Mouse (Mus musculus) ES-E14 (cell line): ENCODE results near the gene Eif4b.

Experiments
- CHD2 ChIP-seq: IDR thresholded peaks from 2 replicates; pipeline ENCODE4 v1.6.1; 2014; ENCODE audit warnings: mild to moderate bottlenecking, low read depth, low read length, inconsistent platforms
- MAFK ChIP-seq: IDR thresholded peaks from 2 replicates; pipeline ENCODE4 v1.6.1; 2014; ENCODE audit warnings: mild to moderate bottlenecking, low read depth, low read length, inconsistent platforms; ENCODE audit not compliant: insufficient read depth
- ZC3H11A ChIP-seq: IDR thresholded peaks from 2 replicates; pipeline ENCODE4 v1.6.1; 2012; ENCODE audit warnings: low read depth, mild to moderate bottlenecking, inconsistent platforms, low read length, borderline replicate concordance
- ZNF384 ChIP-seq: IDR thresholded peaks from 2 replicates; pipeline ENCODE4 v1.6.1; 2012; ENCODE audit warnings: low read depth, low read length, inconsistent platforms

DNA sequence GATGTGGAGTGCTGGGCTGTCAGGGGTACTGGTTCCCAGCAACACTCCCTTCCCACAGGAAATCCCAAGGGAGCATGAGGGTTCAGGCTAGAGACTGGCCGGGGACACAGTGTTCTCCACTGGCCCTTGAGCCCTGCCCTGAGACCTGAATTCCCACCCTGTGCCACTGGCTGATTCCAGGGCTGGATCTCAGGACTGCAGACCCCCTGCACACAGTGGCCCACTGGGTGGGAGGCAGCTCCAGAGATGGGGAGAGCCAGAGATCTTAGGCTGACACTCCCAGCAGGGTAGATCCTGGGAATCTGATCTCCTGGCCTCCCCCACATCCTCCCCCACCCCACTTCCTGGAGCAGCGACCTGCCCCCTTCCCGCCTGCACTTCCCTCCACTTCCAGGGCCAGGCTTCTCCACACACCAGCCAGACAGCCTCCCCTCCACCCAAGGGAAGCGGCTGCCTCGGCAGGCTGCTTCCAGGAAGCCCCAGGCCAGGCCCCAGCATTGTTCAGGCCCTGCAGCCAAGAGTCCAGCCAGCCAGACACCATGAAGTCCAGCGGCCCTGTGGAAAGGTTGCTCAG is 29.1 kb downstream of the Eif4b start:
- no peak for TF ChIP-seq ZNF384
- no peak for TF ChIP-seq ZC3H11A
- no peak for TF ChIP-seq MAFK
- no peak for TF ChIP-seq CHD2
